Mouse (Mus musculus): ENCODE results near the gene Lmntd2. TPM values are rescaled to one million over a fixed set of nuclear protein-coding genes. Genes with fewer than 3 reads are reported as not detected.

Gene Lmntd2
- polyA plus RNA-seq, 1 experiment from 2014 or later: 3.8 TPM

- Histone ChIP-seq H3K4me3 (ENCODE audit: low read depth, low read length) (no peak overlapping the region), H3K27me3 (ENCODE audit: control insufficient read depth, insufficient read depth, low read length) (no peaks in the 10 kb centered on the region), H3K4me2 (ENCODE audit: low read depth, severe bottlenecking) (no peak overlapping the region), H3K9me3 (ENCODE audit: control insufficient read depth, low read length) (no peaks in the 10 kb centered on the region), H3K4me1 (ENCODE audit: control insufficient read depth, insufficient read depth, low read length) (peaks cover 16% of the 10 kb centered on the region), H3K27ac (replicated peaks; ENCODE audit: low read depth, low read length) (no peak overlapping the region), H3K9ac (ENCODE audit: low read length) (no peak overlapping the region), H3K36me3 (ENCODE audit: control insufficient read depth, insufficient read depth, low read length) (no peaks in the 10 kb centered on the region; the same call in 1 of the 2 replicates)
- 87% methylated on average over 5 of the region's 5 CpGs for WGBS
- ATAC-seq (ENCODE audit: insufficient number of reproducible peaks, low FRiP score, low TSS enrichment, low read depth) (no peak), DNase-seq (ENCODE audit: low spot score) (no peak)
Observed at GRCm38 (mm10) chr7:141218557-141219133, 4.8 kb upstream of the Lmntd2 start.

DNA sequence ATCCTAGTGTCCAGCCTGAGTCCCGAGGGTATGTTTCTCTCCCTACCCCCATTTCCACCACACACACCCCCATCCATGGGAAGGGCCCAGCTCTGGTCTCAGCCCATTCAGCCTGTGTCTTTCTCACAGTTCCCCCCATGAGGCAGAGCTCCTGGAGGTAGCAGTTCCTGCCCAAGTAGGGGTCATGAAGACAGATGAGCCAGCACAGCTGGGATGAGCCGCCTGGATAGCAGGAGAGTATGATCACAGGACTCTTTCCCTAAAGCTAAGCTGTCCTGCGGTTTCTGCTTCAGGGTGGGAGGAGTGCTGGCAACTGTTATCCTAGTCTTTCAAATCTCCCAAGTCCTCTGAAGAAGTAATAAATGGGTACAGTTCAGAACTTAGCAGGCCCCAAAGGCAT is 4.3 kb upstream of the Lmntd2 start:
- WGBS: 84% methylated on average over 3 of the region's 3 CpGs
- Histone ChIP-seq H3K4me3 (ENCODE audit: low read depth, low read length) (no peak overlapping the region), H3K27me3 (ENCODE audit: control insufficient read depth, insufficient read depth, low read length) (no peaks in the 10 kb centered on the region), H3K9ac (ENCODE audit: low read length) (no peak overlapping the region), H3K36me3 (ENCODE audit: control insufficient read depth, insufficient read depth, low read length) (no peaks in the 10 kb centered on the region; the same call in 1 of the 2 replicates), H3K4me2 (ENCODE audit: low read depth, severe bottlenecking) (no peak overlapping the region), H3K9me3 (ENCODE audit: control insufficient read depth, low read length) (no peaks in the 10 kb centered on the region), H3K4me1 (ENCODE audit: control insufficient read depth, insufficient read depth, low read length) (peaks cover 16% of the 10 kb centered on the region), H3K27ac (replicated peaks; ENCODE audit: low read depth, low read length) (no peak overlapping the region)
- DNase-seq (ENCODE audit: low spot score) (no peak), ATAC-seq (ENCODE audit: insufficient number of reproducible peaks, low FRiP score, low TSS enrichment, low read depth) (no peak)

DNA sequence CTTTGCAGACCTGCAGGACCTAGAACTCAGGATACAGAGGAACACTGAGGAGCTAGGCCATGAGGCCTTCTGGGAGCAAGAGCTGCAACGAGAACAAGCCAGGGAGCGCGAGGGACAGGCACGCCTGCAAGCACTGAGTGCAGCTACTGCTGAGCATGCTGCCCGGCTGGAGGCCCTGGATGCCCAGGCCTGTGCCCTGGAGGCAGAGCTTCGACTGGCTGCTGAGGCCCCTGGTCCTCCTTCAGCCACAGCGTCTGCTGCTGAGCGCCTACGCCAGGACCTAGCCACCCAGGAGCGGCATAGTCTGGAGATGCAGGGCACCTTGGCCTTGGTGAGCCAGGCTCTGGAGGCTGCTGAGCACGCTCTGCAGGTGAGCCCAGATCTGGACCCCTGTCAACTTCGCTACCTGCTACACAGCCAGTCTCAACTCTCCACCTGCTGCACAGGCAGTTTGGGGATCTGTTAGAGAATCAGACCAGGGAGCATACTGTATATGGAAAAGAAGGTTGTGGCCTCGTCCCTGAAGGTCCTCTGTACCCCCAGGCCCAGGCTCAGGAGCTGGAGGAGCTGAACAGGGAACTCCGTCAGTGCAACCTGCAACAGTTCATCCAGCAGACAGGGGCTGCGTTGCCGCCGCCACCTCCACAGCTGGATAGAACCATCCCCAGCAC is 3.6 kb upstream of the Lmntd2 start:
- WGBS: 88% methylated on average over 17 of the region's 17 CpGs
- Histone ChIP-seq H3K4me2 (ENCODE audit: low read depth, severe bottlenecking) (no peak overlapping the region), H3K36me3 (ENCODE audit: control insufficient read depth, insufficient read depth, low read length) (no peaks in the 10 kb centered on the region; the same call in 1 of the 2 replicates), H3K9ac (ENCODE audit: low read length) (no peak overlapping the region), H3K27me3 (ENCODE audit: control insufficient read depth, insufficient read depth, low read length) (no peaks in the 10 kb centered on the region), H3K4me1 (ENCODE audit: control insufficient read depth, insufficient read depth, low read length) (peaks cover 14% of the 10 kb centered on the region), H3K27ac (replicated peaks; ENCODE audit: low read depth, low read length) (no peak overlapping the region), H3K4me3 (ENCODE audit: low read depth, low read length) (no peak overlapping the region), H3K9me3 (ENCODE audit: control insufficient read depth, low read length) (no peaks in the 10 kb centered on the region)
- DNase-seq (ENCODE audit: low spot score) (no peak), ATAC-seq (ENCODE audit: insufficient number of reproducible peaks, low FRiP score, low TSS enrichment, low read depth) (no peak)

- no peak overlapping the region; the same call in 1 of the 2 replicates for H3K9ac ChIP-seq (ENCODE audit: low read length)
Observed at GRCm38 (mm10) chr7:141216894-141217293, 3.0 kb upstream of the Lmntd2 start.

GRCm38 (mm10) chr7:141215880-141216733 is 2.2 kb upstream of the Lmntd2 start:
- peak overlapping the region; percentile 32; the same call in 1 of the 2 replicates for H3K27ac ChIP-seq (replicated peaks; ENCODE audit: low read depth, low read length)
- H3K9ac ChIP-seq (ENCODE audit: low read length): peak overlapping the region; percentile 61
- H3K4me2 ChIP-seq (ENCODE audit: low read depth, severe bottlenecking): peak overlapping the region; percentile 83
- peak overlapping the region; percentile 77 for H3K4me3 ChIP-seq (ENCODE audit: low read depth, low read length)
- no peaks in the 10 kb centered on the region for H3K9me3 ChIP-seq (ENCODE audit: control insufficient read depth, low read length)
- no peak for DNase-seq (ENCODE audit: low spot score)
- H3K4me1 ChIP-seq (ENCODE audit: control insufficient read depth, insufficient read depth, low read length): peaks cover 10% of the 10 kb centered on the region
- WGBS: under 1% methylated on average over 40 of the region's 42 CpGs
- no peaks in the 10 kb centered on the region for H3K27me3 ChIP-seq (ENCODE audit: control insufficient read depth, insufficient read depth, low read length)
- H3K36me3 ChIP-seq (ENCODE audit: control insufficient read depth, insufficient read depth, low read length): no peaks in the 10 kb centered on the region; the same call in 1 of the 2 replicates
- peak; percentile 70 for ATAC-seq (ENCODE audit: insufficient number of reproducible peaks, low FRiP score, low TSS enrichment, low read depth)

More at GRCm38 (mm10) chr7:141216894-141217293, 3.0 kb upstream of the Lmntd2 start:
- Histone ChIP-seq H3K4me1 (ENCODE audit: control insufficient read depth, insufficient read depth, low read length) (peaks cover 11% of the 10 kb centered on the region), H3K27ac (replicated peaks; ENCODE audit: low read depth, low read length) (no peak overlapping the region), H3K27me3 (ENCODE audit: control insufficient read depth, insufficient read depth, low read length) (no peaks in the 10 kb centered on the region), H3K4me2 (ENCODE audit: low read depth, severe bottlenecking) (peak overlapping the region; percentile 83; the same call in 1 of the 2 replicates), H3K4me3 (ENCODE audit: low read depth, low read length) (no peak overlapping the region), H3K9me3 (ENCODE audit: control insufficient read depth, low read length) (no peaks in the 10 kb centered on the region), H3K36me3 (ENCODE audit: control insufficient read depth, insufficient read depth, low read length) (no peaks in the 10 kb centered on the region; the same call in 1 of the 2 replicates)
- ATAC-seq (ENCODE audit: insufficient number of reproducible peaks, low FRiP score, low TSS enrichment, low read depth) (no peak), DNase-seq (ENCODE audit: low spot score) (no peak)
- WGBS: 91% methylated on average over 11 of the region's 11 CpGs

DNA sequence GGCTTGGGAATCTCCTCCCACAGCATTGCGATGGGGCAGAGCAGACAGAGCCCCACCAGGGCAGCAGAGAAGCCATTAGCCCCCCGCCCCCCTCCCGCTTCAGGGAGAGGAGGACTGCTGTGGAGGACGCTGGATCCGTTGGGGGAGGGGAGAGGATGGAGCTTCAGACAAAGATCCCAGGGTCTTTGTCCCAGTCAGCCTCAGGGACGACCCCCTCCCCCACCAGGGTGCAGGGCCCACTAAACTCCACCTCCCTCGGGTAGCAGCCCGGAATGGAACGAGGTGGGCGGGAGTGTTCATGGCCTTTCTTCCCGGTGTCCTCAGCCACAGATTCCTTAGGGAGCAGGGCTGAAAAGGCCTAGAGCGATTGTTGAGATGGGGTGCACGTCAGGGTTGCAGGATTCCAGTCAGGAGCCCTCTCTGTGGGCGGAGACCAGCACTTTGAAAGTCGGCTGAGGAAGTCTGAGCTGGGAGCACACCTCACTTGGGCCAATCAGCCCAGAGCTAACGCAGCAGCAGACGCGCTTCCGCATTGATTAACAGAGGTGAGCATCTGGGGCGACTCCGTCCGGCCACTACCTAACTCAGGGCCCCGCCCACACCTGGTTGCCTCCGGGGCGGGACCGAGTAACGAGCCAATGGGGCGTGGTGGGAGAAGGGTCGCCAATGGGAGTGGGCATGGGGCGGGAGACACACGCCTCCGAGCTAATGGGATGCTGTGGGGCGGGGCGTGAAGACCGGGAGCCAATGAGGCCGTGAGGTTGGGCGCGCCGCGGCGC is 1.4 kb upstream of the Lmntd2 start, which contains the start of gene Rassf7:
Rassf7 (plus strand) TSS at position 760 of the 779 bp plus-strand sequence.
- ATAC-seq (ENCODE audit: insufficient number of reproducible peaks, low FRiP score, low TSS enrichment, low read depth): peak; percentile 92
- peaks cover 4% of the 10 kb centered on the region; the same call in 1 of the 2 replicates for H3K4me1 ChIP-seq (ENCODE audit: control insufficient read depth, insufficient read depth, low read length)
- no peaks in the 10 kb centered on the region; the same call in 1 of the 2 replicates for H3K36me3 ChIP-seq (ENCODE audit: control insufficient read depth, insufficient read depth, low read length)
- DNase-seq (ENCODE audit: low spot score): peak; percentile 97
- H3K4me3 ChIP-seq (ENCODE audit: low read depth, low read length): peak within 1 kb of the TSS; percentile 77
- no peaks in the 10 kb centered on the region for H3K9me3 ChIP-seq (ENCODE audit: control insufficient read depth, low read length)
- peak within 1 kb of the TSS; percentile 83 for H3K4me2 ChIP-seq (ENCODE audit: low read depth, severe bottlenecking)
- H3K9ac ChIP-seq (ENCODE audit: low read length): peak within 1 kb of the TSS; percentile 69
- H3K27me3 ChIP-seq (ENCODE audit: control insufficient read depth, insufficient read depth, low read length): no peaks in the 10 kb centered on the region
- peak within 1 kb of the TSS; percentile 66 for H3K27ac ChIP-seq (replicated peaks; ENCODE audit: low read depth, low read length)
- under 1% methylated on average over 41 of the region's 41 CpGs for WGBS

DNA sequence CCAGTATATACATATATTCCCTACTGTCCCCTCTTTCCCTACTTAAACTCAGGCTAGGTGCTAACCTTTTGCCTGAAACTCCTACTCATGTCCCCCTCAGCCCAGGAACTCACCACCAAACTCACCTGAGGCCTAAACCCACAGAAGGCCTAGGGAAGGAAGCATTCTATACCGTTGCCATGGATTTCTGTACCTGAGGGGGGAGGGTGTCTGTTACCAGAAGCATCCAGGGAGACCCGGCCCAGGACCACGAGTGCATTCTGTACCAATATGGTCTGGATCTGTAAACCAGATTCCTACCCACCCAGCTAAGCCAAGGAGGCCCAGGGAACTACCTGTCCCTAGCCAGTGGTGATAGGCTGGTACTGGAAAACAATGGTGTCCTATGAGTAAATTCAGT is 430 bp upstream of the Lmntd2 start:
- H3K9me3 ChIP-seq (ENCODE audit: control insufficient read depth, low read length): no peaks in the 10 kb centered on the region
- H3K4me1 ChIP-seq (ENCODE audit: control insufficient read depth, insufficient read depth, low read length): peaks cover 4% of the 10 kb centered on the region; the same call in 1 of the 2 replicates
- no peaks in the 10 kb centered on the region; the same call in 1 of the 2 replicates for H3K36me3 ChIP-seq (ENCODE audit: control insufficient read depth, insufficient read depth, low read length)
- H3K27me3 ChIP-seq (ENCODE audit: control insufficient read depth, insufficient read depth, low read length): no peaks in the 10 kb centered on the region
- H3K4me2 ChIP-seq (ENCODE audit: low read depth, severe bottlenecking): peak overlapping the region; percentile 83; the same call in 1 of the 2 replicates
- no peak overlapping the region; the same call in 1 of the 2 replicates for H3K4me3 ChIP-seq (ENCODE audit: low read depth, low read length)
- DNase-seq (ENCODE audit: low spot score): no peak
- 72% methylated on average over 3 of the region's 3 CpGs for WGBS
- no peak for ATAC-seq (ENCODE audit: insufficient number of reproducible peaks, low FRiP score, low TSS enrichment, low read depth)
- no peak overlapping the region; the same call in 1 of the 2 replicates for H3K27ac ChIP-seq (replicated peaks; ENCODE audit: low read depth, low read length)
- no peak overlapping the region for H3K9ac ChIP-seq (ENCODE audit: low read length)
